Mouse (Mus musculus): Measurements from ENCODE around the gene Tmc8. TPM values are rescaled to one million over a fixed set of nuclear protein-coding genes. Genes with fewer than 3 reads are reported as not detected.

Tmc8 gene
- polyA plus RNA-seq, 1 experiment, result 3.1 TPM

DNA sequence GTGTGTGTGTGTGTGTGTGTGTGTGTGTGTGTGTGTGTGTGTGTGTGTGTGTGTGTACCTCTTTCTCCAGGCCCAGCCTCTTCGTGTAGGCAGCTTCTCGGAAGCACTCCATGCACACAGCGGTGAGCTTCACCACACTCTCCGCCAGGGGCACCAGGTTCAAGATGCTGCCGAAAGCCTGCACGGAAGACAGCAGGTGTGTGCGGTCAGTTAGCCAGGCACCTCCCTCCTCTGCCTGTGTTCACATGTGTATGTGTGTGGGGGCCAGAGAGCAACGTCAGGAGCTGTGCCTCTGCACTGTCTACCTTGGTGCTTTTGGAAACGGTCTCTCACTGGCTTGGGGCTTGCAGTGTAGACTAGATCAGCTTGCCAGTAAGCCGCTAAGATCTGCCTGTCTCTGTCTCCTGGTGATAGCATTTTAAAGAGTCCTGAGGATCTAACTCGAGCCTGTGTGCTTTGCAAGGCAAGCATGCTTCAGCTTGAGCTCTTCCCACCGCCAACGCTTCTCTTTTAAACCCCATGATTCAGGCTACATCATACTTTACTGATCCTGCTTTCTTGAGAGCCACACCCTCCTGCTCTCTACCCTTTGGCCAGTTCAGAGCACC is 34.6 kb downstream of the Tmc8 start:
- no peak for TF ChIP-seq EP300 (IDR thresholded peaks at IDR 0.05; ENCODE audit: insufficient read depth, low read depth, low read length)
- no peak for TF ChIP-seq CTCF (IDR thresholded peaks at IDR 0.05; ENCODE audit: low read depth, low read length)
- no peak for TF ChIP-seq POLR2A (IDR thresholded peaks at IDR 0.05; ENCODE audit: insufficient read depth, low read length)
- Histone ChIP-seq H3K36me3 (ENCODE audit: control insufficient read depth, insufficient read depth, low read length, poor library complexity, severe bottlenecking) (peaks cover 28% of the 10 kb centered on the region), H3K27me3 (ENCODE audit: control insufficient read depth, insufficient read depth, low read length, poor library complexity, severe bottlenecking) (no peaks in the 10 kb centered on the region), H3K4me1 (ENCODE audit: control insufficient read depth, insufficient read depth, low read length) (peaks cover 4% of the 10 kb centered on the region), H3K27ac (ENCODE audit: insufficient read depth, low read length) (no peak overlapping the region), H3K9ac (ENCODE audit: low read depth, poor library complexity, severe bottlenecking) (no peak overlapping the region), H3K4me3 (ENCODE audit: low read depth, low read length) (no peak overlapping the region), H3K9me3 (replicated peaks; ENCODE audit: control insufficient read depth, insufficient read depth, low read length, poor library complexity, severe bottlenecking) (no peaks in the 10 kb centered on the region)

- peaks cover 4% of the 10 kb centered on the region for H3K4me1 ChIP-seq (ENCODE audit: control insufficient read depth, insufficient read depth, low read length)
- peaks cover 35% of the 10 kb centered on the region for H3K36me3 ChIP-seq (ENCODE audit: control insufficient read depth, insufficient read depth, low read length, poor library complexity, severe bottlenecking)
- no peaks in the 10 kb centered on the region for H3K27me3 ChIP-seq (ENCODE audit: control insufficient read depth, insufficient read depth, low read length, poor library complexity, severe bottlenecking)
- no peaks in the 10 kb centered on the region for H3K9me3 ChIP-seq (replicated peaks; ENCODE audit: control insufficient read depth, insufficient read depth, low read length, poor library complexity, severe bottlenecking)
- H3K4me3 ChIP-seq (ENCODE audit: low read depth, low read length), result no peak overlapping the region
- H3K9ac ChIP-seq (ENCODE audit: low read depth, poor library complexity, severe bottlenecking), result no peak overlapping the region
- no peak for TF ChIP-seq CTCF (IDR thresholded peaks at IDR 0.05; ENCODE audit: low read depth, low read length)
- TF ChIP-seq EP300 (IDR thresholded peaks at IDR 0.05; ENCODE audit: insufficient read depth, low read depth, low read length), result no peak
- no peak for TF ChIP-seq POLR2A (IDR thresholded peaks at IDR 0.05; ENCODE audit: insufficient read depth, low read length)
- no peak overlapping the region for H3K27ac ChIP-seq (ENCODE audit: insufficient read depth, low read length)
Measured at GRCm38 (mm10) chr11:117819095-117819494, 37.2 kb downstream of the Tmc8 start.

- H3K27me3 ChIP-seq (ENCODE audit: control insufficient read depth, insufficient read depth, low read length, poor library complexity, severe bottlenecking), result no peaks in the 10 kb centered on the region
- no peak overlapping the region for H3K27ac ChIP-seq (ENCODE audit: insufficient read depth, low read length)
- H3K4me3 ChIP-seq (ENCODE audit: low read depth, low read length), result no peak overlapping the region
- peaks cover 31% of the 10 kb centered on the region for H3K36me3 ChIP-seq (ENCODE audit: control insufficient read depth, insufficient read depth, low read length, poor library complexity, severe bottlenecking)
- TF ChIP-seq POLR2A (IDR thresholded peaks at IDR 0.05; ENCODE audit: insufficient read depth, low read length) (no peak), CTCF (IDR thresholded peaks at IDR 0.05; ENCODE audit: low read depth, low read length) (no peak), EP300 (IDR thresholded peaks at IDR 0.05; ENCODE audit: insufficient read depth, low read depth, low read length) (no peak)
- no peaks in the 10 kb centered on the region for H3K9me3 ChIP-seq (replicated peaks; ENCODE audit: control insufficient read depth, insufficient read depth, low read length, poor library complexity, severe bottlenecking)
- H3K4me1 ChIP-seq (ENCODE audit: control insufficient read depth, insufficient read depth, low read length), result peaks cover 4% of the 10 kb centered on the region
- H3K9ac ChIP-seq (ENCODE audit: low read depth, poor library complexity, severe bottlenecking), result no peak overlapping the region
Measured at GRCm38 (mm10) chr11:117820173-117820572, 38.3 kb downstream of the Tmc8 start.

DNA sequence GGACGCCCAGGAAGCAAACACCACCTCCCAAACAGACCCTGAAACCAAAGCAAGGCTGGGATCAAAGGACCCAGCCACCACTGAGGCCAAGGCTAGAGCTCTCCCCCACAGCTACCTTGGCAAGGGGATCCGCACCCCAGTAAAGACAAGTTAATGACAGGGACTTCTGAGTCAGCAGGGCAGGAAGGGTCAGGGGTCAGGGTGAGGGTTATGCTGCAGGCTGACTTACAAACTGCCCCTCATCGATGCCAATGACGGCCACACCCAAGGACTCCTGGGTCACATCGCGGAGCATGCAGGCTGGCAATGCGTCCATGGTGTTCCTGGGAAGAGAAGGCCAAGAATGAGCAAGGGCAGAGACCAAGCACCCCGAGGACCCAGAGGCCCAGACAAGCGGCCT is 40.0 kb downstream of the Tmc8 start:
- Histone ChIP-seq H3K9me3 (replicated peaks; ENCODE audit: control insufficient read depth, insufficient read depth, low read length, poor library complexity, severe bottlenecking) (no peaks in the 10 kb centered on the region), H3K27me3 (ENCODE audit: control insufficient read depth, insufficient read depth, low read length, poor library complexity, severe bottlenecking) (no peaks in the 10 kb centered on the region), H3K27ac (ENCODE audit: insufficient read depth, low read length) (no peak overlapping the region), H3K36me3 (ENCODE audit: control insufficient read depth, insufficient read depth, low read length, poor library complexity, severe bottlenecking) (peaks cover 29% of the 10 kb centered on the region), H3K4me3 (ENCODE audit: low read depth, low read length) (no peak overlapping the region), H3K4me1 (ENCODE audit: control insufficient read depth, insufficient read depth, low read length) (peaks cover 4% of the 10 kb centered on the region), H3K9ac (ENCODE audit: low read depth, poor library complexity, severe bottlenecking) (no peak overlapping the region)
- TF ChIP-seq EP300 (IDR thresholded peaks at IDR 0.05; ENCODE audit: insufficient read depth, low read depth, low read length), result no peak
- no peak for TF ChIP-seq POLR2A (IDR thresholded peaks at IDR 0.05; ENCODE audit: insufficient read depth, low read length)
- TF ChIP-seq CTCF (IDR thresholded peaks at IDR 0.05; ENCODE audit: low read depth, low read length), result no peak

DNA sequence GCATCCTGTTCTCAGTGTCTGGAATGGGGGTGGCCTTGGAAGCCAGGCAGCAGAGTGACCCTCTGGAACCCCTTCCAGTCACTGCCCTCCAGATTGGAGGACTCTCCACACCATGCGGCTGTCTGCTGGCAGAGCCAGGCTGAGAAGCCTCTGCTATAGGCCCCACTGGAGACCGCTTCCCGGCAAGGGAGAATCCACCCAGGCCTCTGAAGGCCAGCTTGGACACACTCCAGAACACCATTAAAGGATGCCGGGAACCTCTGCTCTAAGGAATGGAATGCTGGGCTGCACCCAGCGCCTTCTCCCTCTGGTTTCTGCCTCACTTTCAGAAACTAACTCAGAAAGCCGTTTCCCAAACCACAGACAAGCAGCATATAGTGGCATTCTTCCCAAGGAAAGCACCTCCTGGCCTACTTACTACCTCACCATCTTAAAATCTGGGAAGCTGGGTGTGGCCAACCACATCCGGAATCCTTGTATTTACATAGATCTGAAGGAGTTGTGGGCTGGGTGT is 40.9 kb downstream of the Tmc8 start:
- peaks cover 29% of the 10 kb centered on the region for H3K36me3 ChIP-seq (ENCODE audit: control insufficient read depth, insufficient read depth, low read length, poor library complexity, severe bottlenecking)
- no peaks in the 10 kb centered on the region for H3K9me3 ChIP-seq (replicated peaks; ENCODE audit: control insufficient read depth, insufficient read depth, low read length, poor library complexity, severe bottlenecking)
- no peak overlapping the region for H3K9ac ChIP-seq (ENCODE audit: low read depth, poor library complexity, severe bottlenecking)
- H3K4me3 ChIP-seq (ENCODE audit: low read depth, low read length), result no peak overlapping the region
- peaks cover 4% of the 10 kb centered on the region for H3K4me1 ChIP-seq (ENCODE audit: control insufficient read depth, insufficient read depth, low read length)
- H3K27ac ChIP-seq (ENCODE audit: insufficient read depth, low read length), result no peak overlapping the region
- TF ChIP-seq CTCF (IDR thresholded peaks at IDR 0.05; ENCODE audit: low read depth, low read length) (no peak), POLR2A (IDR thresholded peaks at IDR 0.05; ENCODE audit: insufficient read depth, low read length) (no peak), EP300 (IDR thresholded peaks at IDR 0.05; ENCODE audit: insufficient read depth, low read depth, low read length) (no peak)
- H3K27me3 ChIP-seq (ENCODE audit: control insufficient read depth, insufficient read depth, low read length, poor library complexity, severe bottlenecking), result no peaks in the 10 kb centered on the region

GRCm38 (mm10) chr11:117823411-117823810 is 41.5 kb downstream of the Tmc8 start:
- TF ChIP-seq CTCF (IDR thresholded peaks at IDR 0.05; ENCODE audit: low read depth, low read length) (no peak), EP300 (IDR thresholded peaks at IDR 0.05; ENCODE audit: insufficient read depth, low read depth, low read length) (no peak), POLR2A (IDR thresholded peaks at IDR 0.05; ENCODE audit: insufficient read depth, low read length) (no peak)
- no peak overlapping the region for H3K9ac ChIP-seq (ENCODE audit: low read depth, poor library complexity, severe bottlenecking)
- no peak overlapping the region for H3K4me3 ChIP-seq (ENCODE audit: low read depth, low read length)
- no peaks in the 10 kb centered on the region for H3K27me3 ChIP-seq (ENCODE audit: control insufficient read depth, insufficient read depth, low read length, poor library complexity, severe bottlenecking)
- H3K4me1 ChIP-seq (ENCODE audit: control insufficient read depth, insufficient read depth, low read length), result peaks cover 4% of the 10 kb centered on the region
- H3K9me3 ChIP-seq (replicated peaks; ENCODE audit: control insufficient read depth, insufficient read depth, low read length, poor library complexity, severe bottlenecking), result no peaks in the 10 kb centered on the region
- no peak overlapping the region for H3K27ac ChIP-seq (ENCODE audit: insufficient read depth, low read length)
- peaks cover 28% of the 10 kb centered on the region for H3K36me3 ChIP-seq (ENCODE audit: control insufficient read depth, insufficient read depth, low read length, poor library complexity, severe bottlenecking)

Measured in ES-Bruce4 (cell line).